In genomic region chr3:141581190-141581891, GRCm38 (mm10) we compare ENCODE assay signal across 14 mouse cellular contexts.
DNase-seq lines count a peak whose midpoint lies in the region; ATAC-seq lines count a peak whose summit lies in the region.
"Had no signal": no experiment of that assay in that cellular context is flagged by ENCODE, and none has a peak within 500 bp of the region (broad histone marks: within the 10 kb centered on the region; RNA-seq: fewer than 3 reads in every experiment).

No protein-coding gene starts in this region.

- H3K27ac ChIP-seq in intestine, embryonic 14.5 days (ENCODE audit: low read depth): peak overlapping the region; percentile 5; the same call in 1 of the 2 replicates
- H3K27ac ChIP-seq in intestine, embryonic 15.5 days: no peak overlapping the region
- H3K27ac ChIP-seq in forebrain, embryonic 15.5 days (replicated peaks): no peak overlapping the region
- H3K27ac ChIP-seq in midbrain, embryonic 12.5 days (replicated peaks): no peak overlapping the region
- H3K27ac ChIP-seq: liver, embryonic 13.5 days had no signal

- H3K36me3 ChIP-seq in intestine, embryonic 14.5 days (ENCODE audit: control insufficient read depth, insufficient read depth, low read length): no peaks in the 10 kb centered on the region
- no peaks in the 10 kb centered on the region for H3K36me3 ChIP-seq in intestine, embryonic 15.5 days
- H3K36me3 ChIP-seq in forebrain, embryonic 15.5 days: no peaks in the 10 kb centered on the region
- no peaks in the 10 kb centered on the region for H3K36me3 ChIP-seq in midbrain, embryonic 12.5 days
- H3K36me3 ChIP-seq: liver, embryonic 13.5 days had no signal

- H3K4me1 ChIP-seq in intestine, embryonic 14.5 days (replicated peaks; ENCODE audit: control insufficient read depth, insufficient read depth, low read length): no peaks in the 10 kb centered on the region
- H3K4me1 ChIP-seq in intestine, embryonic 15.5 days (replicated peaks): no peaks in the 10 kb centered on the region; the same call in 1 of the 2 replicates
- H3K4me1 ChIP-seq in forebrain, embryonic 15.5 days: no peaks in the 10 kb centered on the region
- peaks cover 14% of the 10 kb centered on the region for H3K4me1 ChIP-seq in midbrain, embryonic 12.5 days
- H3K4me1 ChIP-seq: liver, embryonic 13.5 days had no signal

- no peak for ATAC-seq in intestine, embryonic 14.5 days (replicated peaks; ENCODE audit: low FRiP score, low TSS enrichment, low read depth)
- no peak for ATAC-seq in intestine, embryonic 15.5 days
- ATAC-seq in forebrain, embryonic 15.5 days (replicated peaks): peak; percentile 67; the same call in 1 of the 2 replicates
- ATAC-seq in midbrain, embryonic 12.5 days (ENCODE audit: low FRiP score, low read depth): peak; percentile 87
- ATAC-seq in inflammation-experienced regulatory T-cells, adult 6 months: no peak
- ATAC-seq: Patski had no signal

- H3K27me3 ChIP-seq in intestine, embryonic 14.5 days (replicated peaks; ENCODE audit: control insufficient read depth, insufficient read depth, low read length): no peaks in the 10 kb centered on the region
- no peaks in the 10 kb centered on the region for H3K27me3 ChIP-seq in intestine, embryonic 15.5 days (replicated peaks)
- H3K27me3 ChIP-seq in forebrain, embryonic 15.5 days: peaks cover 9% of the 10 kb centered on the region; the same call in 1 of the 2 replicates
- peaks cover 40% of the 10 kb centered on the region for H3K27me3 ChIP-seq in midbrain, embryonic 12.5 days
- H3K27me3 ChIP-seq: liver, embryonic 13.5 days; Patski had no signal

- H3K9ac ChIP-seq in intestine, embryonic 14.5 days (ENCODE audit: low read length): no peak overlapping the region
- H3K9ac ChIP-seq in intestine, embryonic 15.5 days: no peak overlapping the region
- no peak overlapping the region for H3K9ac ChIP-seq in forebrain, embryonic 15.5 days (replicated peaks)
- no peak overlapping the region for H3K9ac ChIP-seq in midbrain, embryonic 12.5 days (replicated peaks)
- H3K9ac ChIP-seq: liver, embryonic 13.5 days had no signal

- no peak overlapping the region for H3K4me3 ChIP-seq in intestine, embryonic 14.5 days (ENCODE audit: low read depth, low read length)
- no peak overlapping the region for H3K4me3 ChIP-seq in intestine, embryonic 15.5 days (replicated peaks)
- no peak overlapping the region for H3K4me3 ChIP-seq in forebrain, embryonic 15.5 days
- H3K4me3 ChIP-seq in midbrain, embryonic 12.5 days: no peak overlapping the region
- H3K4me3 ChIP-seq: liver, embryonic 13.5 days had no signal

- H3K9me3 ChIP-seq in intestine, embryonic 14.5 days (ENCODE audit: control insufficient read depth, low read length): no peaks in the 10 kb centered on the region
- H3K9me3 ChIP-seq in intestine, embryonic 15.5 days: no peaks in the 10 kb centered on the region
- H3K9me3 ChIP-seq in forebrain, embryonic 15.5 days: no peaks in the 10 kb centered on the region
- no peaks in the 10 kb centered on the region for H3K9me3 ChIP-seq in midbrain, embryonic 12.5 days
- H3K9me3 ChIP-seq: liver, embryonic 13.5 days had no signal

- DNase-seq in intestine, embryonic 14.5 days (ENCODE audit: low spot score): no peak
- peak; percentile 2 for DNase-seq in R1 (ENCODE audit: low read depth, low spot score)
- DNase-seq in layer of hippocampus, adult 9-11 months: no peak
- no peak for DNase-seq in right cerebral cortex, postnatal 14 days
- DNase-seq: adrenal gland, postnatal 25 days; kidney, adult 11 months; liver, embryonic 13.5 days; lung, postnatal 4 days had no signal

- H3K4me2 ChIP-seq in intestine, embryonic 14.5 days (ENCODE audit: low read length): no peak overlapping the region
- no peak overlapping the region for H3K4me2 ChIP-seq in intestine, embryonic 15.5 days (replicated peaks)
- H3K4me2 ChIP-seq in forebrain, embryonic 15.5 days (replicated peaks): no peak overlapping the region
- no peak overlapping the region for H3K4me2 ChIP-seq in midbrain, embryonic 12.5 days (replicated peaks)
- H3K4me2 ChIP-seq: heart, embryonic 11.5 days; liver, embryonic 13.5 days had no signal

Comparison
In these comparisons a context has a peak if more than half of its experiments do, and no peak if none do; other contexts are left out.
1. ATAC-seq: peak in forebrain, embryonic 15.5 days (single experiment) and midbrain, embryonic 12.5 days (single experiment); none in intestine, embryonic 14.5 days (single experiment), intestine, embryonic 15.5 days (single experiment) and inflammation-experienced regulatory T-cells, adult 6 months (single experiment).